Mouse (Mus musculus): Measurements from ENCODE around the gene Grem1. TPM values are rescaled to one million over a fixed set of nuclear protein-coding genes. Genes with fewer than 3 reads are reported as not detected.

The Grem1 gene
- polyA plus RNA-seq, 1 experiment from 2014 or later, result 0.08 TPM

GRCm38 (mm10) chr2:113768541-113769303, 10.3 kb upstream of the Grem1 start:
- Histone ChIP-seq H3K4me3 (ENCODE audit: low read depth, low read length) (no peak overlapping the region), H3K36me3 (ENCODE audit: control insufficient read depth, insufficient read depth) (no peaks in the 10 kb centered on the region), H3K9ac (ENCODE audit: low read depth, low read length) (no peak overlapping the region), H3K9me3 (replicated peaks; ENCODE audit: control insufficient read depth, low read length) (no peaks in the 10 kb centered on the region), H3K4me1 (ENCODE audit: control insufficient read depth, low read depth, low read length) (no peaks in the 10 kb centered on the region), H3K27me3 (ENCODE audit: control insufficient read depth, insufficient read depth, low read depth, low read length) (no peaks in the 10 kb centered on the region), H3K4me2 (ENCODE audit: low read depth, low read length) (no peak overlapping the region), H3K27ac (ENCODE audit: low read length) (no peak overlapping the region)
- WGBS (ENCODE audit: insufficient replicate concordance), result 64% methylated on average over 8 of the region's 8 CpGs
- ATAC-seq (ENCODE audit: low read depth), result no peak

GRCm38 (mm10) chr2:113765885-113766284, 7.4 kb upstream of the Grem1 start:
- H3K27me3 ChIP-seq (ENCODE audit: control insufficient read depth, insufficient read depth, low read depth, low read length), result no peaks in the 10 kb centered on the region
- WGBS (ENCODE audit: insufficient replicate concordance), result 32% methylated on average over 1 of the region's 1 CpGs
- H3K27ac ChIP-seq (ENCODE audit: low read length), result no peak overlapping the region
- H3K36me3 ChIP-seq (ENCODE audit: control insufficient read depth, insufficient read depth), result no peaks in the 10 kb centered on the region
- no peak overlapping the region for H3K4me3 ChIP-seq (ENCODE audit: low read depth, low read length)
- no peak overlapping the region for H3K4me2 ChIP-seq (ENCODE audit: low read depth, low read length)
- peak; percentile 80 for ATAC-seq (ENCODE audit: low read depth)
- H3K4me1 ChIP-seq (ENCODE audit: control insufficient read depth, low read depth, low read length), result no peaks in the 10 kb centered on the region
- H3K9ac ChIP-seq (ENCODE audit: low read depth, low read length), result no peak overlapping the region
- no peaks in the 10 kb centered on the region for H3K9me3 ChIP-seq (replicated peaks; ENCODE audit: control insufficient read depth, low read length)

GRCm38 (mm10) chr2:113764968-113765367, 6.5 kb upstream of the Grem1 start:
- Histone ChIP-seq H3K4me3 (ENCODE audit: low read depth, low read length) (no peak overlapping the region), H3K27me3 (ENCODE audit: control insufficient read depth, insufficient read depth, low read depth, low read length) (no peaks in the 10 kb centered on the region; the same call in 1 of the 2 replicates), H3K36me3 (ENCODE audit: control insufficient read depth, insufficient read depth) (no peaks in the 10 kb centered on the region), H3K9ac (ENCODE audit: low read depth, low read length) (no peak overlapping the region), H3K4me2 (ENCODE audit: low read depth, low read length) (no peak overlapping the region), H3K9me3 (replicated peaks; ENCODE audit: control insufficient read depth, low read length) (no peaks in the 10 kb centered on the region), H3K27ac (ENCODE audit: low read length) (no peak overlapping the region), H3K4me1 (ENCODE audit: control insufficient read depth, low read depth, low read length) (no peaks in the 10 kb centered on the region)
- WGBS (ENCODE audit: insufficient replicate concordance), result 64% methylated on average over 5 of the region's 5 CpGs
- no peak for ATAC-seq (ENCODE audit: low read depth)

- Histone ChIP-seq H3K9me3 (replicated peaks; ENCODE audit: control insufficient read depth, low read length) (no peaks in the 10 kb centered on the region), H3K27me3 (ENCODE audit: control insufficient read depth, insufficient read depth, low read depth, low read length) (peaks cover 25% of the 10 kb centered on the region), H3K4me3 (ENCODE audit: low read depth, low read length) (no peak overlapping the region), H3K36me3 (ENCODE audit: control insufficient read depth, insufficient read depth) (no peaks in the 10 kb centered on the region), H3K9ac (ENCODE audit: low read depth, low read length) (no peak overlapping the region), H3K27ac (ENCODE audit: low read length) (no peak overlapping the region), H3K4me1 (ENCODE audit: control insufficient read depth, low read depth, low read length) (no peaks in the 10 kb centered on the region), H3K4me2 (ENCODE audit: low read depth, low read length) (peak overlapping the region; percentile 44; the same call in 1 of the 2 replicates)
- 2% methylated on average over 47 of the region's 47 CpGs for WGBS (ENCODE audit: insufficient replicate concordance)
- no peak for ATAC-seq (ENCODE audit: low read depth)
Measured at GRCm38 (mm10) chr2:113757525-113758310, 728 bp downstream of the Grem1 start.

- Histone ChIP-seq H3K4me2 (ENCODE audit: low read depth, low read length) (no peak overlapping the region), H3K9me3 (replicated peaks; ENCODE audit: control insufficient read depth, low read length) (no peaks in the 10 kb centered on the region), H3K4me1 (ENCODE audit: control insufficient read depth, low read depth, low read length) (no peaks in the 10 kb centered on the region), H3K9ac (ENCODE audit: low read depth, low read length) (no peak overlapping the region), H3K36me3 (ENCODE audit: control insufficient read depth, insufficient read depth) (no peaks in the 10 kb centered on the region), H3K4me3 (ENCODE audit: low read depth, low read length) (no peak overlapping the region), H3K27me3 (ENCODE audit: control insufficient read depth, insufficient read depth, low read depth, low read length) (peaks cover 25% of the 10 kb centered on the region), H3K27ac (ENCODE audit: low read length) (no peak overlapping the region)
- no peak for ATAC-seq (ENCODE audit: low read depth)
- 6% methylated on average over 12 of the region's 12 CpGs for WGBS (ENCODE audit: insufficient replicate concordance)
Measured at GRCm38 (mm10) chr2:113756924-113757524, 1.4 kb downstream of the Grem1 start.

- H3K36me3 ChIP-seq (ENCODE audit: control insufficient read depth, insufficient read depth), result no peaks in the 10 kb centered on the region
- no peak overlapping the region for H3K27ac ChIP-seq (ENCODE audit: low read length)
- ATAC-seq (ENCODE audit: low read depth), result no peak
- no peak overlapping the region for H3K9ac ChIP-seq (ENCODE audit: low read depth, low read length)
- H3K4me2 ChIP-seq (ENCODE audit: low read depth, low read length), result no peak overlapping the region
- WGBS (ENCODE audit: insufficient replicate concordance), result 68% methylated on average over 12 of the region's 12 CpGs
- no peaks in the 10 kb centered on the region for H3K4me1 ChIP-seq (ENCODE audit: control insufficient read depth, low read depth, low read length)
- no peaks in the 10 kb centered on the region for H3K27me3 ChIP-seq (ENCODE audit: control insufficient read depth, insufficient read depth, low read depth, low read length)
- H3K9me3 ChIP-seq (replicated peaks; ENCODE audit: control insufficient read depth, low read length), result no peaks in the 10 kb centered on the region
- H3K4me3 ChIP-seq (ENCODE audit: low read depth, low read length), result no peak overlapping the region
Measured at GRCm38 (mm10) chr2:113749721-113750120, 8.7 kb downstream of the Grem1 start.

GRCm38 (mm10) chr2:113749309-113749708, 9.1 kb downstream of the Grem1 start:
- Histone ChIP-seq H3K27ac (ENCODE audit: low read length) (no peak overlapping the region), H3K4me3 (ENCODE audit: low read depth, low read length) (no peak overlapping the region), H3K36me3 (ENCODE audit: control insufficient read depth, insufficient read depth) (no peaks in the 10 kb centered on the region), H3K4me1 (ENCODE audit: control insufficient read depth, low read depth, low read length) (no peaks in the 10 kb centered on the region), H3K4me2 (ENCODE audit: low read depth, low read length) (no peak overlapping the region), H3K9ac (ENCODE audit: low read depth, low read length) (no peak overlapping the region), H3K27me3 (ENCODE audit: control insufficient read depth, insufficient read depth, low read depth, low read length) (no peaks in the 10 kb centered on the region), H3K9me3 (replicated peaks; ENCODE audit: control insufficient read depth, low read length) (no peaks in the 10 kb centered on the region)
- 74% methylated on average over 9 of the region's 9 CpGs for WGBS (ENCODE audit: insufficient replicate concordance)
- ATAC-seq (ENCODE audit: low read depth), result no peak

GRCm38 (mm10) chr2:113728581-113728980, 29.9 kb downstream of the Grem1 start:
- no peak overlapping the region for H3K4me2 ChIP-seq (ENCODE audit: low read depth, low read length)
- H3K4me3 ChIP-seq (ENCODE audit: low read depth, low read length), result no peak overlapping the region
- 62% methylated on average over 3 of the region's 3 CpGs for WGBS (ENCODE audit: insufficient replicate concordance)
- H3K27ac ChIP-seq (ENCODE audit: low read length), result no peak overlapping the region
- H3K9me3 ChIP-seq (replicated peaks; ENCODE audit: control insufficient read depth, low read length), result no peaks in the 10 kb centered on the region
- H3K36me3 ChIP-seq (ENCODE audit: control insufficient read depth, insufficient read depth), result no peaks in the 10 kb centered on the region
- H3K27me3 ChIP-seq (ENCODE audit: control insufficient read depth, insufficient read depth, low read depth, low read length), result no peaks in the 10 kb centered on the region
- no peak for ATAC-seq (ENCODE audit: low read depth)
- no peaks in the 10 kb centered on the region for H3K4me1 ChIP-seq (ENCODE audit: control insufficient read depth, low read depth, low read length)
- no peak overlapping the region for H3K9ac ChIP-seq (ENCODE audit: low read depth, low read length)

- no peaks in the 10 kb centered on the region for H3K4me1 ChIP-seq (ENCODE audit: control insufficient read depth, low read depth, low read length)
- no peaks in the 10 kb centered on the region for H3K36me3 ChIP-seq (ENCODE audit: control insufficient read depth, insufficient read depth)
- H3K9me3 ChIP-seq (replicated peaks; ENCODE audit: control insufficient read depth, low read length), result no peaks in the 10 kb centered on the region
- no peaks in the 10 kb centered on the region for H3K27me3 ChIP-seq (ENCODE audit: control insufficient read depth, insufficient read depth, low read depth, low read length)
- H3K4me2 ChIP-seq (ENCODE audit: low read depth, low read length), result no peak overlapping the region
- no peak overlapping the region for H3K27ac ChIP-seq (ENCODE audit: low read length)
- no peak overlapping the region for H3K4me3 ChIP-seq (ENCODE audit: low read depth, low read length)
- 39% methylated on average over 2 of the region's 2 CpGs for WGBS (ENCODE audit: insufficient replicate concordance)
- H3K9ac ChIP-seq (ENCODE audit: low read depth, low read length), result no peak overlapping the region
- no peak for ATAC-seq (ENCODE audit: low read depth)
Measured at GRCm38 (mm10) chr2:113714801-113715200, 43.6 kb downstream of the Grem1 start.

Data from liver, embryonic 16.5 days (tissue).